Mouse (Mus musculus): ENCODE measurements at regions not wholly inside any gene's neighbourhood (a gene's known extent, or its start where the extent isn't known, plus 50 kb on each side); places are given as distances from the start of the nearest gene placed in this dataset.
"Not testable (repeated sequence)": the region's sequence is repeated elsewhere in the genome, so short reads cannot be mapped to it uniquely, and the experiment has no call there.

- H3K9ac ChIP-seq (replicated peaks): no peak overlapping the region
- H3K36me3 ChIP-seq (replicated peaks; ENCODE audit: insufficient read depth, low read length): no peaks in the 10 kb centered on the region
- no peak overlapping the region for H3K4me3 ChIP-seq (ENCODE audit: low read depth, low read length)
- no peak for TF ChIP-seq CTCF (IDR thresholded peaks at IDR 0.05; ENCODE audit: low read depth)
- TF ChIP-seq EP300 (IDR thresholded peaks at IDR 0.05; ENCODE audit: low read depth): no peak
- no peaks in the 10 kb centered on the region for H3K27me3 ChIP-seq (ENCODE audit: insufficient read depth, low read length)
- no peak for ATAC-seq
- no peak overlapping the region for H3K4me2 ChIP-seq (ENCODE audit: low read depth, low read length)
- no peak overlapping the region for H3K27ac ChIP-seq (ENCODE audit: low read depth)
- no peak for DNase-seq
- H3K9me3 ChIP-seq (ENCODE audit: low read length): no peaks in the 10 kb centered on the region
- WGBS (ENCODE audit: insufficient replicate concordance): 36% methylated on average over 1 of the region's 1 CpGs
- no peaks in the 10 kb centered on the region for H3K4me1 ChIP-seq (ENCODE audit: insufficient read depth)
Measured at GRCm38 (mm10) chr3:16130385-16130784, 124.1 kb upstream of the Gm5150 start.

GRCm38 (mm10) chr3:16125346-16125915 is 119.2 kb upstream of the Gm5150 start:
- H3K27me3 ChIP-seq (ENCODE audit: insufficient read depth, low read length); H3K4me3 ChIP-seq (ENCODE audit: low read depth, low read length); H3K4me2 ChIP-seq (ENCODE audit: low read depth, low read length); H3K9me3 ChIP-seq (ENCODE audit: low read length); ATAC-seq; H3K27ac ChIP-seq (ENCODE audit: low read depth); H3K9ac ChIP-seq (replicated peaks); DNase-seq; H3K4me1 ChIP-seq (ENCODE audit: insufficient read depth); H3K36me3 ChIP-seq (replicated peaks; ENCODE audit: insufficient read depth, low read length): not testable (repeated sequence)
- 67% methylated on average over 4 of the region's 4 CpGs for WGBS (ENCODE audit: insufficient replicate concordance)

- no peaks in the 10 kb centered on the region for H3K36me3 ChIP-seq (replicated peaks; ENCODE audit: insufficient read depth, low read length)
- DNase-seq (no peak), ATAC-seq (no peak)
- H3K9me3 ChIP-seq (ENCODE audit: low read length): no peaks in the 10 kb centered on the region
- no peak overlapping the region for H3K27ac ChIP-seq (ENCODE audit: low read depth)
- H3K4me2 ChIP-seq (ENCODE audit: low read depth, low read length): no peak overlapping the region
- 40% methylated on average over 2 of the region's 2 CpGs for WGBS (ENCODE audit: insufficient replicate concordance)
- no peak overlapping the region for H3K4me3 ChIP-seq (ENCODE audit: low read depth, low read length)
- TF ChIP-seq EP300 (IDR thresholded peaks at IDR 0.05; ENCODE audit: low read depth) (no peak), CTCF (IDR thresholded peaks at IDR 0.05; ENCODE audit: low read depth) (no peak)
- no peaks in the 10 kb centered on the region for H3K27me3 ChIP-seq (ENCODE audit: insufficient read depth, low read length)
- H3K4me1 ChIP-seq (ENCODE audit: insufficient read depth): no peaks in the 10 kb centered on the region
- no peak overlapping the region for H3K9ac ChIP-seq (replicated peaks)
Measured at GRCm38 (mm10) chr3:16115944-16116343, 109.7 kb upstream of the Gm5150 start.

GRCm38 (mm10) chr3:16107492-16107891 is 101.3 kb upstream of the Gm5150 start:
- no peak overlapping the region for H3K9ac ChIP-seq (replicated peaks)
- H3K9me3 ChIP-seq (ENCODE audit: low read length): no peaks in the 10 kb centered on the region

GRCm38 (mm10) chr3:16105080-16105479 is 98.8 kb upstream of the Gm5150 start:
- 61% methylated on average over 4 of the region's 4 CpGs for WGBS (ENCODE audit: insufficient replicate concordance)
- no peak overlapping the region for H3K4me3 ChIP-seq (ENCODE audit: low read depth, low read length)
- no peak overlapping the region for H3K4me2 ChIP-seq (ENCODE audit: low read depth, low read length)
- no peak for DNase-seq
- no peak for ATAC-seq
- no peak overlapping the region for H3K9ac ChIP-seq (replicated peaks)
- TF ChIP-seq EP300 (IDR thresholded peaks at IDR 0.05; ENCODE audit: low read depth) (no peak), CTCF (IDR thresholded peaks at IDR 0.05; ENCODE audit: low read depth) (no peak; the same call in 1 of the 2 replicates)
- H3K27ac ChIP-seq (ENCODE audit: low read depth): no peak overlapping the region
- no peaks in the 10 kb centered on the region for H3K9me3 ChIP-seq (ENCODE audit: low read length)
- no peaks in the 10 kb centered on the region for H3K36me3 ChIP-seq (replicated peaks; ENCODE audit: insufficient read depth, low read length)
- no peaks in the 10 kb centered on the region for H3K4me1 ChIP-seq (ENCODE audit: insufficient read depth)
- H3K27me3 ChIP-seq (ENCODE audit: insufficient read depth, low read length): no peaks in the 10 kb centered on the region

More at GRCm38 (mm10) chr3:16107492-16107891, 101.3 kb upstream of the Gm5150 start:
- ATAC-seq (no peak), DNase-seq (no peak)
- H3K4me1 ChIP-seq (ENCODE audit: insufficient read depth): no peaks in the 10 kb centered on the region
- no peak overlapping the region for H3K4me2 ChIP-seq (ENCODE audit: low read depth, low read length)
- no peaks in the 10 kb centered on the region for H3K36me3 ChIP-seq (replicated peaks; ENCODE audit: insufficient read depth, low read length)
- no peak for TF ChIP-seq EP300 (IDR thresholded peaks at IDR 0.05; ENCODE audit: low read depth)
- TF ChIP-seq CTCF (IDR thresholded peaks at IDR 0.05; ENCODE audit: low read depth): no peak
- 61% methylated on average over 1 of the region's 1 CpGs for WGBS (ENCODE audit: insufficient replicate concordance)
- H3K27me3 ChIP-seq (ENCODE audit: insufficient read depth, low read length): no peaks in the 10 kb centered on the region
- H3K4me3 ChIP-seq (ENCODE audit: low read depth, low read length): no peak overlapping the region
- H3K27ac ChIP-seq (ENCODE audit: low read depth): no peak overlapping the region

GRCm38 (mm10) chr3:16103180-16103579 is 96.9 kb upstream of the Gm5150 start:
- no peak for ATAC-seq
- Histone ChIP-seq H3K4me3 (ENCODE audit: low read depth, low read length) (no peak overlapping the region), H3K9me3 (ENCODE audit: low read length) (no peaks in the 10 kb centered on the region), H3K27ac (ENCODE audit: low read depth) (no peak overlapping the region), H3K4me2 (ENCODE audit: low read depth, low read length) (no peak overlapping the region), H3K9ac (replicated peaks) (no peak overlapping the region), H3K27me3 (ENCODE audit: insufficient read depth, low read length) (no peaks in the 10 kb centered on the region), H3K36me3 (replicated peaks; ENCODE audit: insufficient read depth, low read length) (no peaks in the 10 kb centered on the region), H3K4me1 (ENCODE audit: insufficient read depth) (no peaks in the 10 kb centered on the region)
- TF ChIP-seq CTCF (IDR thresholded peaks at IDR 0.05; ENCODE audit: low read depth): no peak
- TF ChIP-seq EP300 (IDR thresholded peaks at IDR 0.05; ENCODE audit: low read depth): no peak
- no peak for DNase-seq
- 61% methylated on average over 1 of the region's 1 CpGs for whole genome bisulfite sequencing (ENCODE audit: insufficient replicate concordance)

- TF ChIP-seq EP300 (IDR thresholded peaks at IDR 0.05; ENCODE audit: low read depth): no peak
- TF ChIP-seq CTCF (IDR thresholded peaks at IDR 0.05; ENCODE audit: low read depth): peak; percentile 57
Measured at GRCm38 (mm10) chr3:16086550-16086949, 80.3 kb upstream of the Gm5150 start.

More at GRCm38 (mm10) chr3:16086550-16086949, 80.3 kb upstream of the Gm5150 start:
- H3K9ac ChIP-seq (replicated peaks): no peak overlapping the region
- no peaks in the 10 kb centered on the region for H3K27me3 ChIP-seq (ENCODE audit: insufficient read depth, low read length)
- H3K4me3 ChIP-seq (ENCODE audit: low read depth, low read length): no peak overlapping the region
- H3K4me1 ChIP-seq (ENCODE audit: insufficient read depth): no peaks in the 10 kb centered on the region
- no peak for DNase-seq
- no peaks in the 10 kb centered on the region for H3K36me3 ChIP-seq (replicated peaks; ENCODE audit: insufficient read depth, low read length)
- no peaks in the 10 kb centered on the region for H3K9me3 ChIP-seq (ENCODE audit: low read length)
- no peak overlapping the region for H3K4me2 ChIP-seq (ENCODE audit: low read depth, low read length)
- 0% methylated on average over 1 of the region's 1 CpGs for WGBS (ENCODE audit: insufficient replicate concordance)
- H3K27ac ChIP-seq (ENCODE audit: low read depth): no peak overlapping the region
- ATAC-seq: no peak

All from liver, postnatal 0 days (tissue).